Mouse (Mus musculus) erythroblast, embryonic 14.5 days (primary cell): ENCODE measurements around the gene Med13. TPM values are rescaled to one million over a fixed set of nuclear protein-coding genes. Genes with fewer than 3 reads are reported as not detected.

Source experiments
- H3K27me3 ChIP-seq: 2 replicates; pipeline ENCODE4 v1.6.1; 2012; ENCODE audit warnings: inconsistent platforms; ENCODE audit not compliant: control insufficient read depth
- H3K36me3 ChIP-seq: 2 replicates; pipeline ENCODE4 v1.6.1; 2012; ENCODE audit warnings: mild to moderate bottlenecking, inconsistent platforms; ENCODE audit not compliant: control insufficient read depth
- H3K4me1 ChIP-seq: 2 replicates; pipeline ENCODE4 v1.6.1; 2012; ENCODE audit warnings: inconsistent platforms; ENCODE audit not compliant: control insufficient read depth
- H3K4me3 ChIP-seq: replicated peaks from 2 replicates; pipeline ENCODE3; 2012; ENCODE audit warnings: moderate library complexity, mild to moderate bottlenecking, inconsistent platforms
- H3K9me3 ChIP-seq: 2 replicates; pipeline ENCODE4 v1.6.1; 2012; ENCODE audit warnings: low read length, inconsistent platforms, mixed read lengths; ENCODE audit not compliant: control insufficient read depth
- GATA1 ChIP-seq: IDR thresholded peaks from 2 replicates; pipeline ENCODE4 v1.6.1; 2012; ENCODE audit warnings: low read length, inconsistent platforms, mixed read lengths
- TAL1 ChIP-seq: IDR thresholded peaks from 3 replicates; pipeline ENCODE4 v1.6.1; 2012; ENCODE audit warnings: low read length, inconsistent platforms, mixed read lengths
- polyA plus RNA-seq: library from polyadenylated mRNA; stranded (reverse); fragments of >175 nt; gene quantifications from 2 replicates; pipeline ENCODE4 v1.2.3, GENCODE M21; 2012

Med13 gene
- polyA plus RNA-seq, 1 experiment, result 0.42 TPM

DNA sequence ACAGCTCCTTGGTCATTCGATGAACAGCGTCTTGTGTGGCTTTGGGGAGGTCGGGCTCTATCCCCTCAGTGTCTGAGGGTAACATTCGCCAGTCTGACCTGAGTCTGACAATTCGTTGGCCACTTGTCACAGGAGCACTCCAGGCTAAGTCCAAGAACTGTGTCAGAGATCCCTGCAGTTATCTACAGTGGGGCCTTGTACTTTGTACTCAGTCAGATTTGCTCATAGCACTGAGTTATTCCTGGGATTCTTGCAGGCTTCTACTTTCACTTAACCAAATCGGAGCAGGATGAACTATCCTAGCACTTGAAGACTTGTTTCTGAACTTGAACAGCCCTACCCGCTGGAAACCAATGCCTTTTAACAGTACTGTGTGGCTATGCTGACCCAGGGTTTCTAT is 34.3 kb upstream of the Med13 start:
- Histone ChIP-seq H3K4me1 (peaks cover 32% of the 10 kb centered on the region), H3K9me3 (no peaks in the 10 kb centered on the region), H3K36me3 (no peaks in the 10 kb centered on the region), H3K27me3 (no peaks in the 10 kb centered on the region), H3K4me3 (no peak overlapping the region)
- TF ChIP-seq GATA1 (no peak), TAL1 (no peak)

DNA sequence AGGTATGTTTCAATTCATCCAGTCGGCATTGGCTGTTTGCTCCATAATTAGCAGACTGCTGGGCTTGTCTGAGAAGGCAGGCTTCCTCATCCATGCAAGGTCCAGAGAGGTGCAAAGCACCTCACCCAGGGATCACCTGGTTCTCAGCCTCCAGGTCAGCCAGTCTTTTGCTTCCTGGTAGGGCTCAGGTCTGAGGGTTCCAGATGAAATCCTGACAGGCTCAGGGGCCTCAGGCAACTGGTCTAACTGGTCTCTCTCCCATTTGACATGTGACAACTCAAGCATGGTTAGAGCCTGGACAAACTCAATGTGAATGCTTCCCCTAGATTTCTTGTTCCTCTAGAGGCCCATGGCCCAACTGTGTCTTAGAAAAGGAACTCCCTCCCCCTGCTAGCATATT is 32.9 kb upstream of the Med13 start:
- TF ChIP-seq TAL1 (no peak), GATA1 (no peak)

DNA sequence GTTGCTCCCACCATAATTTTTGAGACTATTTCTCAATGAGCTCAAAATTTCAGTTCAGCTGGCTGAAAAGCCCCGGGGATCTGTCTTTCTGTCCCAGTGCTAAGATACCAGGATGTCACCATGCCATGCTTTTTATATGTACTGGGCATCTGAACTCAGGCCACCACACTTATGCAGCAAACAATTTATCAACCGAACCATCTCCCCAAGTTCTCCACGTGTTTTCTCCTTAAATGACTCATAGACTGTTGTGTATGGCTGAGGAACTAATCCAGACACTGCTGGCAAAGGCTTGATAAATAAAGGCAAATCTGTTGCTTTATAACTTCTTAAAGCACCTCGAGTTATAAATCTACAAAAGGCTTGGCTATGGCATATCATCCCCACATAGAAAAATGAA is 32.1 kb upstream of the Med13 start:
- Histone ChIP-seq H3K36me3 (no peaks in the 10 kb centered on the region), H3K4me1 (peaks cover 12% of the 10 kb centered on the region), H3K9me3 (no peaks in the 10 kb centered on the region), H3K4me3 (no peak overlapping the region), H3K27me3 (no peaks in the 10 kb centered on the region)
- TF ChIP-seq GATA1, result no peak
- no peak for TF ChIP-seq TAL1

More for the DNA sequence above, 32.9 kb upstream of the Med13 start:
- H3K9me3 ChIP-seq, result no peaks in the 10 kb centered on the region
- no peaks in the 10 kb centered on the region for H3K27me3 ChIP-seq
- no peak overlapping the region for H3K4me3 ChIP-seq
- H3K4me1 ChIP-seq, result peaks cover 19% of the 10 kb centered on the region
- H3K36me3 ChIP-seq, result no peaks in the 10 kb centered on the region

DNA sequence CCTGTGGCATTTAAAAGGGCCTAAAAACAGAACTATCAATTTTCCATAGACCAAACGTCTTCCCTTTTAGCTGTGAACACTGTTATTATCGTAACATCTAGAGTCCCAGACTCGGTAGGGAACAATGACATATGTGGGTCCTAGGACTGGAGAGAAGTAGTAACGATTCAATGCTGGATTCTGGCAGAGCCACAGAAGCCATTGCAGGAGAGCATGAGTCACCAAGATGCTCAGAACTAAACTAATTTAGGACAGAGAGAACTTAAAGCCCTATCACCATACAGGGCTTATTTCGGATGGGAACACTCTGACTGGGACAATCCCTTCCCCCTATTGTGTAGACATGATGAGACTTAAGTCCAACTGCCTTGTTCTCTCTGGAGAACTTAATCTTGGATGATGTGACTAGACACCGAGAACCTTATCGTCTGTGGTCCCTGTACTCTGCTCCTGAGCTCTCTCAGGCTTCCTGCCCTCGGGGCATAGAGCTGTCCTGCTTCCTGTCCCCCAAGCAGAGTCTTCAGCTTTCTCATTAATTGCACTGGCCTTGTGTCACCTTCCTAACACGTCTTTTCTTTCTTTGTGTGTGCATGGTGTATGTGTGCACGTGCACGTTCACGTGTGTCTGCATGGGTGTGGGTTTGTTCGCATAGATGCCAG is 31.5 kb upstream of the Med13 start:
- no peaks in the 10 kb centered on the region for H3K9me3 ChIP-seq
- no peaks in the 10 kb centered on the region for H3K27me3 ChIP-seq
- no peak overlapping the region for H3K4me3 ChIP-seq
- TF ChIP-seq TAL1 (no peak), GATA1 (no peak)
- peaks cover 16% of the 10 kb centered on the region for H3K4me1 ChIP-seq
- no peaks in the 10 kb centered on the region for H3K36me3 ChIP-seq

DNA sequence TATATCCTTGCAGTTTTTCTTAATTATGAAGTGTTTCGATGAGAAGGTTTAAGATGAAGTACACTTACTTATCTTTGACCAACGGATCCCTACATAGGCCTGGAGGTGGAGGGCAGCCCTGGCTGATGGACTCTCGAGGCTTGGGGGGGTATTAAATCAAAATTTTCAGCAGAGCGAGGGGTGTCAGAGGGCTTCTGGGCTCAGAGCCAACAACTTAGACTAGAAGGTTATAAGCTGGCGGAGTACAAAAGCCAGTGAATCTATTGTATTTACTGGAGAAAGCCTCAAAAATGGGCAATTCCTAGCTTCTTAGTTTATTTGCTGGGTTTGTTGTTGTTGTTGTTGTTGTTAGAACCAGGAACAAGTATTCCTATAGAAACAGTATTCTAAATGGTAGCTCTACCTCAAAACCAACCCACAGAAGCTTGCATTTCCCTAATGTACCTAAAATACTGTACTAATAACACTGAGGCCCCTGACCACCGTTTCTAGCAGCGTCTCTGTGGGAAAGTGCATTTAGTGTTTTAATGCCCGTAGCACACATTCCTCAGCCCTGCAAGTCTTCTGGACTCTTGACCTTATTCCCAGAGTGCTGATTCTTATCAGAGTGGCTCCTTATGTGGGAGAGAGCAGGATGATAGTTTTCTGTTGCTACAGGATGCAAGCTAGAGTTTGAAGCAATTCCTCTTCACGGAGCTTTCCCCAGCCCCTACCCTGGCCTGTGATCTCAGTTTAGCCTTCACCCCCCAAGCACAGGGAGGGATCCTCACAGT is 29.9 kb upstream of the Med13 start:
- Histone ChIP-seq H3K36me3 (no peaks in the 10 kb centered on the region), H3K4me1 (peaks cover 23% of the 10 kb centered on the region), H3K27me3 (no peaks in the 10 kb centered on the region), H3K9me3 (no peaks in the 10 kb centered on the region), H3K4me3 (no peak overlapping the region)
- TF ChIP-seq TAL1 (no peak), GATA1 (no peak)

DNA sequence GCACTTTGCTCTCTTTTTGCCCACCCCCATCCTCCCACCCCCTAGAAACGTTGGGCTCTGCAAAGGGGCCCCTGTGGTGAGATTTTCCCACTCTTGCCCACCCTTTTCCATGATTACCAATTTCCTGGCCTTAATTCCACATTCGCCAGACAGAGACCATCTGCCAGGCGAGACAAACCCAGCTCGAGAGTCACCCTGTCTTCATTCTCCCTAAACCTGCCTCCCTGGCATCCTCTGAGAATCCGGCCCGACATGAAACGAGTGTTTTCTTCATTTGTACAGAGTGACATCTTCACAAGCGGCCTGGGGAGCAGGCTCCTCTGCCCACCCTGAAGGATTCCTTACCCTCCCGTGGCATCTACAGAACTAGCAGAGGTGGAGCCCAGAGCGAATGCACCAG is 29.2 kb upstream of the Med13 start:
- H3K4me3 ChIP-seq, result no peak overlapping the region
- no peaks in the 10 kb centered on the region for H3K36me3 ChIP-seq
- TF ChIP-seq TAL1 (no peak), GATA1 (no peak)
- H3K27me3 ChIP-seq, result no peaks in the 10 kb centered on the region
- no peaks in the 10 kb centered on the region for H3K9me3 ChIP-seq
- peaks cover 25% of the 10 kb centered on the region for H3K4me1 ChIP-seq

DNA sequence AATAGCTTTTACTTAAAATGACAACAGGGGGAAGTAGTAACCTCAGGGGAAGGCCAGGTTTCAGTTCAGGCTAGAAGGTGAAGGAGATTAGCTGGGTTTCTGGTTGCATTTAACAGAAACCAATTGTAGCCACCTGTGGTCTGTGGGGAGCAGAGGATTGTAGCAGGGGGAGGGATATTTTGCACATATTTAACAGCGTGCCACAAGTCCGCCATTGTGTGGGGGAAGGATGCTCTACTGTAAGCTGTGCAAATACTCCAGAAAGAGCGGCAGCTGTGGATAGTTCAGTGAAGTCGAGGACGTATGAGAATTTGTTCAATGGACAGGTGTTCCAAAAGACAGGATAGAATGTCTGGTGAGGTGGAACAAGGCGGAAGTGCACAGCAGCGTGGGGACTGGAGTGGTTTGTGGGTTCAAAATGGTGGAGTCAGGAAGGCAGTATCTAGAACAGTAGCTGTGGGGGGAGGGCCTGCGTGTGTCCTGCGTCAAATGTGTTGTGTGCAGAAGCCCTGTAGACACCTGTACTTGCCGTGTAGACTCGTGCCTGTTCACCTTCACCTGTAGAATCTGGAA is 28.4 kb upstream of the Med13 start:
- Histone ChIP-seq H3K4me3 (no peak overlapping the region), H3K9me3 (no peaks in the 10 kb centered on the region)

DNA sequence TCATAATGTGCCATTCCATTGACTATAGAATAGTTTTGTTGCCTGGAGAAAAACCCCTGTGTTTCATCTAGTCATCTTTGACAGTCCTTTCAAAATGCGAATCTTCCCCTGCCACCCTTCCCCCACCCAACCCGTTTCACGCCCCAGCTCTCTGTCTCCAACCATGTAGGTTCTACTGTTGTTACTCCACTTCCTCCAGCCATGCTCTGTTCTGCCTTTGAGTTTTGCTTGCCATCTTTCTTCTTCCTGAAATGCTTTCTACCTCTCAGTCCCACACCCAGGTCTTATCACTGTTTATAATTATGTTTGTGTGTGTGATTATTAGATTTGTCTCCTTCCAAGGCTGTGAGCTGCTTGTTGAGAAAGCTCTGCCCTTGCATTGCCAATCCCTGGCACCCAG is 26.7 kb upstream of the Med13 start:
- Histone ChIP-seq H3K4me3 (no peak overlapping the region), H3K36me3 (no peaks in the 10 kb centered on the region), H3K9me3 (no peaks in the 10 kb centered on the region), H3K4me1 (peaks cover 25% of the 10 kb centered on the region), H3K27me3 (no peaks in the 10 kb centered on the region)
- TF ChIP-seq TAL1 (no peak), GATA1 (no peak)

More for the DNA sequence above, 28.4 kb upstream of the Med13 start:
- no peaks in the 10 kb centered on the region for H3K27me3 ChIP-seq
- H3K4me1 ChIP-seq, result peaks cover 25% of the 10 kb centered on the region
- no peaks in the 10 kb centered on the region for H3K36me3 ChIP-seq
- TF ChIP-seq GATA1 (no peak), TAL1 (no peak)

DNA sequence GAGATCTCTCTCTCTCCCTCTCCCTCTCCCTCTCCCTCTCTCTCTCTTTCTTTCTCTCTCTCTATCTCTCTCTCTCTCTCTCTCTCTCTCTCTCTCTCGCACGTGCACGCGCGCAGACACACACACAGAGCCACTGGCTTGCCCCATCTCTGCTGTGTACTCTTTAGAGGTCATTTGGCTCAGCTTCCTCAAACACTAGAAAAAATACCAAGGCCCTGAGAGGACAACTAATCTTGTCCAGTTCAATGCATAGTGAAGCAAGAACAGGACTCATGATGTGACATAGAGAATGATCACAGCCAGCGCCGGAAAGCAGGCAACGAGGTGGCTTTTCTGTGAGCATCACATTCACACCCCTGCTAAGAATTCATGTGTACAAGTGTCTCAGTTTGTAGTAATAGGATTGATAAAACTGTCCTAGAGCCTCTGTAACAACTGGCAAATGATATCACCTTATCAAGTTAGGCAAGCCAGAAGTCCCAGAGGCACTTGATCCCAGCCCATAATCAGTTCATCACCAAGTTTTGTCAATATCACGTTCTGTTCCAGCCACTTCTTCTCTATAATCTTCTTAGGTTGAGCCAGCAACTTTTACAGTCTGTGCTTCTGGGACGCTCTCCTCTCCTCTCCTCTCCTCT is 25.2 kb upstream of the Med13 start:
- no peak for TF ChIP-seq GATA1
- TF ChIP-seq TAL1, result no peak
- Histone ChIP-seq H3K27me3 (peaks cover 2% of the 10 kb centered on the region; the same call in 1 of the 2 replicates), H3K4me3 (no peak overlapping the region), H3K36me3 (no peaks in the 10 kb centered on the region), H3K9me3 (no peaks in the 10 kb centered on the region), H3K4me1 (peaks cover 25% of the 10 kb centered on the region)
